Mouse (Mus musculus): ENCODE data around the gene Pomt1. TPM values are rescaled to one million over a fixed set of nuclear protein-coding genes. Genes with fewer than 3 reads are reported as not detected.
A peak's percentile ranks its signal among the peaks of the same experiment; 100 is the strongest.

The Pomt1 gene
- polyA plus RNA-seq, 1 experiment from 2014 or later = 24.1 TPM

DNA sequence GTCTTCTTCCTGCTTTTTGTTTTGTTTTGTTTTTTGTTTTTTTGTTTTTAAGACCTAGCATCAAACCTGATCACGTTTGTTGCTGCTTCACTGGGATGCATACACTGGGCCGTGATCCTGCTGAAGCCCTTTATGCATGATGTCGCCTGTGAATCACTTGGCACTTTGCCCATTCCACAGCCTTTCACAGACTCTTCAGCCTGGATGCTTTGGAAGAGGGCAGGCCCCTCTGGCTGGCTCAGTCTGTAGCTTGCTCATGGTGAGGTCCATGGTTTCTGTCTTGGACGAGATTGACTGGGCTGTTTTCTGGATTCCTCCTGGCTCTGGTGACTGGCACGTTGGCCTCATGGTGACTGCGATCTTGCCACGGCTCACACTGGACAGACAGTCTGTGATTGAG, 34.9 kb upstream of the Pomt1 start:
- H3K27ac ChIP-seq (ENCODE audit: low read length) = no peak overlapping the region
- no peak overlapping the region for H3K4me2 ChIP-seq (ENCODE audit: low read depth, low read length)
- no peak overlapping the region for H3K4me3 ChIP-seq (ENCODE audit: low read length)
- H3K4me1 ChIP-seq (replicated peaks; ENCODE audit: control insufficient read depth, insufficient read depth, low read length) = no peaks in the 10 kb centered on the region
- WGBS = 54% methylated on average over 7 of the region's 7 CpGs
- no peak overlapping the region for H3K9ac ChIP-seq (ENCODE audit: low read length)
- peaks cover 82% of the 10 kb centered on the region for H3K36me3 ChIP-seq (ENCODE audit: control insufficient read depth, insufficient read depth, low read length)
- no peaks in the 10 kb centered on the region for H3K9me3 ChIP-seq (ENCODE audit: control insufficient read depth, low read length)
- peak; percentile 34; the same call in 1 of the 2 replicates for ATAC-seq (ENCODE audit: low read depth)
- no peaks in the 10 kb centered on the region for H3K27me3 ChIP-seq (ENCODE audit: control insufficient read depth, insufficient read depth, low read depth, low read length)

DNA sequence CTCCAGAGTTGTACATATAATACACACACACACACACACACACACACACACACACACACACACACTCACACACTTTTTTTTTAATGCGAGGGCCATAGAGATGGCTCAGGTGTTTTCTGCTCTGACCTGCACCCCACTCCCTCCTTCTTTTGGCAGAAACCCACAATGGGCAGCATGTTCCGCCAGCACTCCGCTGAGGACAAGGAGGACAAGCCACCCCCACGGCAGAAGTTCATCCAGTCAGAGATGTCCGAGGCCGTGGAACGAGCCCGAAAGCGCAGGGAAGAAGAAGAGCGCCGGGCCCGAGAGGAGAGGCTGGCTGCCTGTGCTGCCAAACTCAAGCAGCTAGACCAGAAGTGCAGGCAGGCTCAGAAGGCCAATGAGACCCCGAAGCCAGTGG, 32.5 kb upstream of the Pomt1 start:
- H3K36me3 ChIP-seq (ENCODE audit: control insufficient read depth, insufficient read depth, low read length) = peaks cover 91% of the 10 kb centered on the region
- H3K9me3 ChIP-seq (ENCODE audit: control insufficient read depth, low read length) = no peaks in the 10 kb centered on the region
- no peak overlapping the region for H3K4me3 ChIP-seq (ENCODE audit: low read length)
- no peak overlapping the region for H3K4me2 ChIP-seq (ENCODE audit: low read depth, low read length)
- H3K4me1 ChIP-seq (replicated peaks; ENCODE audit: control insufficient read depth, insufficient read depth, low read length) = no peaks in the 10 kb centered on the region
- no peaks in the 10 kb centered on the region for H3K27me3 ChIP-seq (ENCODE audit: control insufficient read depth, insufficient read depth, low read depth, low read length)
- ATAC-seq (ENCODE audit: low read depth) = no peak
- WGBS = 96% methylated on average over 13 of the region's 13 CpGs
- no peak overlapping the region for H3K27ac ChIP-seq (ENCODE audit: low read length)
- no peak overlapping the region for H3K9ac ChIP-seq (ENCODE audit: low read length)

DNA sequence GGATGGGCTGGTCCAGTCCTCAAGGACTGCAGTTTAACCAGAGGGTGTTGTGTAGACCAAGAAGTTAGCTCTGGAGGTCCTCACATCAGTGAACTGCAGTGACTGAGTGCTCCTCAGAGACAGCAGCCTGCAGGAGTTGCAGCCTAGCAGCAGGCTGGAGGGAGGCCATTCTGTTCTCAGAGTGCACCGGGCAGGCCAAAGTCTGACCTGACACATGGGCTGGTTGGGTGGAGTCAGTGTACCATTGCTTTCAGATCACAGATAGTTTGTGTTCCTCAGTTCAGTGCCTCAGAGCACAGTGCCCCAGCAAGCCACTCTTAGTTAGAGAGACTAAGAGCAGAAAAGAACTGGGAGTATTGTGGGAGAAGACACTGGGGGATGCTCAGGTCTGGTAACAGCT, 28.7 kb upstream of the Pomt1 start:
- H3K36me3 ChIP-seq (ENCODE audit: control insufficient read depth, insufficient read depth, low read length) = peaks cover 84% of the 10 kb centered on the region
- no peaks in the 10 kb centered on the region for H3K9me3 ChIP-seq (ENCODE audit: control insufficient read depth, low read length)
- no peak overlapping the region for H3K4me2 ChIP-seq (ENCODE audit: low read depth, low read length)
- no peak for ATAC-seq (ENCODE audit: low read depth)
- H3K27me3 ChIP-seq (ENCODE audit: control insufficient read depth, insufficient read depth, low read depth, low read length) = no peaks in the 10 kb centered on the region
- H3K9ac ChIP-seq (ENCODE audit: low read length) = no peak overlapping the region
- H3K4me3 ChIP-seq (ENCODE audit: low read length) = no peak overlapping the region
- H3K27ac ChIP-seq (ENCODE audit: low read length) = no peak overlapping the region
- WGBS = 89% methylated on average over 1 of the region's 1 CpGs
- peaks cover 3% of the 10 kb centered on the region for H3K4me1 ChIP-seq (replicated peaks; ENCODE audit: control insufficient read depth, insufficient read depth, low read length)

DNA sequence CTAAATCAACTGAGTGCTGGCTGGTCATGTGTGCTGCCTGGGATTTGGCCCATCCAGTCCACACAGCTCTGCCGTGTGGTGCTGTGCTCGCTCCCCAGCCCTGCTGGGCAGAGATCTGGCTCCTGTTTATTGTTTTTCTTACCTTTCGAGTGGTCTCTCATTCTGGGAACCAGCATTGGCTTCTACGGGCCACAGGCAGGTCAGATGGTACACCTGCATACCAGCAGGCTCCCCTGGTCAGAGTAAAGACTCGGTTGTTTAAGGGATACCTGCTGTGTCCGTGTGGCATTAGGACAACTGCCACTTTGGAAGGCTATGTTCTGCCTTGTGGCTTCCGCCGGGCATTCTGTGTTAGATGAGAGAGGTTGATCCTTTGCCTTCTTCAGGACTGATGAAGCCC, 24.7 kb upstream of the Pomt1 start:
- Histone ChIP-seq H3K27me3 (ENCODE audit: control insufficient read depth, insufficient read depth, low read depth, low read length) (no peaks in the 10 kb centered on the region), H3K9me3 (ENCODE audit: control insufficient read depth, low read length) (no peaks in the 10 kb centered on the region), H3K4me1 (replicated peaks; ENCODE audit: control insufficient read depth, insufficient read depth, low read length) (peaks cover 5% of the 10 kb centered on the region), H3K4me3 (ENCODE audit: low read length) (no peak overlapping the region), H3K27ac (ENCODE audit: low read length) (no peak overlapping the region), H3K9ac (ENCODE audit: low read length) (no peak overlapping the region), H3K36me3 (ENCODE audit: control insufficient read depth, insufficient read depth, low read length) (peaks cover 83% of the 10 kb centered on the region), H3K4me2 (ENCODE audit: low read depth, low read length) (no peak overlapping the region)
- 89% methylated on average over 8 of the region's 8 CpGs for WGBS
- ATAC-seq (ENCODE audit: low read depth) = no peak

DNA sequence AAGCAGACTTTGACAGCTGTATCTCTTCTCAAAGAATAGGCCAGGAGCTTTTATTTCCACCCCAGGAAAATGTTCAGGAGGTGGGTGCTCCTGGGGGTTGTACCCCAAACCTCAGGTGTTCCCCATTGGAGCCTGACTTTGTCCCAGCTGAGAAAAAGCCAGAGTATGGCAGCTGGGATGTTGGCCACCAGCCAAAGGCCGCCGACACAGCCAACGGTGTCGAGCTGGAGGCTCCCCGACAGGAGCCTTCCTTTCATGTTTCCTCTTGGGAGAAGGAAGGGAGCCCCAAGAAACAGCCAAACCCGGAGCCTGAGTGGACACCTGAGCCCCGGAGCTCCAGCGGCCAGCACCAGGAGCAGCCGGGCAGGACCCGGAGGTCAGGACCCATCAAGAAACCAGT, 23.4 kb upstream of the Pomt1 start:
- Histone ChIP-seq H3K4me3 (ENCODE audit: low read length) (no peak overlapping the region), H3K36me3 (ENCODE audit: control insufficient read depth, insufficient read depth, low read length) (peaks cover 82% of the 10 kb centered on the region), H3K4me1 (replicated peaks; ENCODE audit: control insufficient read depth, insufficient read depth, low read length) (peaks cover 5% of the 10 kb centered on the region), H3K4me2 (ENCODE audit: low read depth, low read length) (no peak overlapping the region), H3K27me3 (ENCODE audit: control insufficient read depth, insufficient read depth, low read depth, low read length) (no peaks in the 10 kb centered on the region), H3K9me3 (ENCODE audit: control insufficient read depth, low read length) (no peaks in the 10 kb centered on the region), H3K9ac (ENCODE audit: low read length) (no peak overlapping the region), H3K27ac (ENCODE audit: low read length) (no peak overlapping the region; the same call in 1 of the 2 replicates)
- WGBS = 46% methylated on average over 10 of the region's 10 CpGs
- ATAC-seq (ENCODE audit: low read depth) = peak; percentile 4; the same call in 1 of the 2 replicates

DNA sequence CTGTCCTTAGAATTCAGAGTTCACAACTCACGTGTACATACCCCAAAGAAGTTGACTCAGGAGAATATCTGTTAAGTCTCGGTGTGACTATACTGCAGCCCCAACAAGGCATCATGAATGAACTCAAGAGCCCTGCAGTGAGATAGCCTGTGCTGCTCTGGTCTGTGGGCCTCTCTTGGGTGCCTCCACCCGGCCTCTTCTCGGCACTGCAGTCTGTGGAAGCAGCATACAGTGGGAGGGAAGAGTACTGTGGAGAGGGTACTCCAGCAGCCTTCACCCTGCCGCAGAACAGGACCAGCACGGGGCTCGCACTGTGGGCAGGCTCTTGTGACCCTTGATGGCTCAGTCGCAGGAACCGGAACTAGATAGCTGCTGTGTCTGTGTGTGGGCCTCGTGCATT, 20.8 kb upstream of the Pomt1 start:
- WGBS = 87% methylated on average over 10 of the region's 10 CpGs
- Histone ChIP-seq H3K27ac (ENCODE audit: low read length) (no peak overlapping the region), H3K4me2 (ENCODE audit: low read depth, low read length) (no peak overlapping the region), H3K4me3 (ENCODE audit: low read length) (no peak overlapping the region), H3K36me3 (ENCODE audit: control insufficient read depth, insufficient read depth, low read length) (peaks cover 86% of the 10 kb centered on the region), H3K4me1 (replicated peaks; ENCODE audit: control insufficient read depth, insufficient read depth, low read length) (peaks cover 5% of the 10 kb centered on the region), H3K27me3 (ENCODE audit: control insufficient read depth, insufficient read depth, low read depth, low read length) (no peaks in the 10 kb centered on the region), H3K9ac (ENCODE audit: low read length) (no peak overlapping the region), H3K9me3 (ENCODE audit: control insufficient read depth, low read length) (no peaks in the 10 kb centered on the region)
- ATAC-seq (ENCODE audit: low read depth) = no peak

DNA sequence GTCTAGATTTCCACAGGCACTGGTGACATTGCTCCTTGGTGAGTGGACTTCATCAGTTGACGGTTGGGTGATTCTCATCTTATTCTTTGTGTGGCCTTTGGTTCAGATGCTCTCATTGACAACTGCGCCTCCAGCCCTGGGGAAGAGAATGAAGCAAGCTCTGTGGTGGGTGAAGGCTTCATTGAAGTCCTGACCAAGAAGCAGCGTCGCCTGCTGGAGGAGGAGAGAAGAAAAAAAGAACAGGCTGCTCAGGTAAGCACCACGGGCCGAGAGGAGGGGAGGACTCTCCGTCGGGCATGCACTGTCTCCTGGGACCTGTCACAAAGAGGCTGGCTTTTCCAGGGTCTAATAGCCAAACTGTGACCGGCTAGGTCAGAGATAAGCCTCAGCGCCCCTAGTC, 19.9 kb upstream of the Pomt1 start:
- no peak overlapping the region for H3K27ac ChIP-seq (ENCODE audit: low read length)
- H3K4me2 ChIP-seq (ENCODE audit: low read depth, low read length) = no peak overlapping the region
- ATAC-seq (ENCODE audit: low read depth) = no peak
- no peak overlapping the region for H3K4me3 ChIP-seq (ENCODE audit: low read length)
- H3K27me3 ChIP-seq (ENCODE audit: control insufficient read depth, insufficient read depth, low read depth, low read length) = no peaks in the 10 kb centered on the region
- H3K9ac ChIP-seq (ENCODE audit: low read length) = no peak overlapping the region
- H3K9me3 ChIP-seq (ENCODE audit: control insufficient read depth, low read length) = no peaks in the 10 kb centered on the region
- peaks cover 87% of the 10 kb centered on the region for H3K36me3 ChIP-seq (ENCODE audit: control insufficient read depth, insufficient read depth, low read length)
- 86% methylated on average over 10 of the region's 10 CpGs for WGBS
- H3K4me1 ChIP-seq (replicated peaks; ENCODE audit: control insufficient read depth, insufficient read depth, low read length) = peaks cover 5% of the 10 kb centered on the region

DNA sequence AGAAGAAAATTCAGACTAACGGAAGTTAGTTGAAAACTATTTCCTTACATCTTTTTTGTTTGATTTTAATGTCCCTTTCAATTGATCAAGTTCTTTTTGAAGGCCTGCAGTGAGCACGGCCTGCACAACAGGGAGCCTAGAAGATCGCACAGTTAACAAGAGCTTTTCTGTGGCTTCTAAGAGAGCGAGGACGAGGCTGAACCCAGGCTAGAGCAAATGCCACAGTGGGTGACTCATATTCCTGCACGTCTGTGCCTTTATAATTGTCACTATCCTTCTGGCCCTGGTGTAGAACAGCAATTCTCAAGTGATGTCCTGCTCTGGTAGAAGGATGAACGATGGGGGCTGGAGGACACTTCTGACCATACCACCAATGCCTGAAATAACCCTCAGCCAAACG, 18.7 kb upstream of the Pomt1 start:
- ATAC-seq (ENCODE audit: low read depth) = no peak
- 0 out of 2 replicates have a peak, but pooled peaks cover 2% of the 10 kb centered on the region for H3K4me1 ChIP-seq (replicated peaks; ENCODE audit: control insufficient read depth, insufficient read depth, low read length)
- no peaks in the 10 kb centered on the region for H3K27me3 ChIP-seq (ENCODE audit: control insufficient read depth, insufficient read depth, low read depth, low read length)
- no peak overlapping the region for H3K4me2 ChIP-seq (ENCODE audit: low read depth, low read length)
- WGBS = 84% methylated on average over 8 of the region's 8 CpGs
- no peak overlapping the region for H3K9ac ChIP-seq (ENCODE audit: low read length)
- H3K9me3 ChIP-seq (ENCODE audit: control insufficient read depth, low read length) = no peaks in the 10 kb centered on the region
- no peak overlapping the region for H3K27ac ChIP-seq (ENCODE audit: low read length)
- H3K4me3 ChIP-seq (ENCODE audit: low read length) = no peak overlapping the region
- peaks cover 89% of the 10 kb centered on the region for H3K36me3 ChIP-seq (ENCODE audit: control insufficient read depth, insufficient read depth, low read length)

DNA sequence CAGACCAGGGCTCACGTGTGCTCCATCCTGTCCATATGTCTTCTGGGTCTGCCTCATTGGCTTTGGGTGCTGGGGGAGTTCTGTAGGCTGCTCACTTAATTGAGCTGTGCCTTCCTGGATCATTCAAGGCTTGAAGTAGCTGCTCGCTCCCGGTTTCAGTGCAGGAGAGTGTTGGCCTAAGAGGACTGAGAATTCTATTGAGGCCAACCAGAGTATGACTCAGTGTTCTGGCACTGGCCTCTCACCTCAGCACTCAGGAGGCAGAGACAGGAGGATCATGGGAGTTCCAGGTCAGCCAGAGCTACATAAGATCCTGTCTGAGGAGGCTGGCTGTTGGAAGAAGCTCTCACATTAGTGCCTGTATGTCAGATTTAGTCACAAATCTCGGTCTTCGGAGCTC, 18.3 kb upstream of the Pomt1 start:
- Histone ChIP-seq H3K36me3 (ENCODE audit: control insufficient read depth, insufficient read depth, low read length) (peaks cover 92% of the 10 kb centered on the region), H3K9me3 (ENCODE audit: control insufficient read depth, low read length) (no peaks in the 10 kb centered on the region), H3K4me1 (replicated peaks; ENCODE audit: control insufficient read depth, insufficient read depth, low read length) (no peaks in the 10 kb centered on the region), H3K27ac (ENCODE audit: low read length) (no peak overlapping the region), H3K4me2 (ENCODE audit: low read depth, low read length) (no peak overlapping the region), H3K4me3 (ENCODE audit: low read length) (no peak overlapping the region), H3K9ac (ENCODE audit: low read length) (no peak overlapping the region), H3K27me3 (ENCODE audit: control insufficient read depth, insufficient read depth, low read depth, low read length) (no peaks in the 10 kb centered on the region)
- ATAC-seq (ENCODE audit: low read depth) = no peak
- WGBS = 93% methylated on average over 5 of the region's 5 CpGs
